Mouse (Mus musculus): Measurements from ENCODE around the gene Atic. TPM values are rescaled to one million over a fixed set of nuclear protein-coding genes. Genes with fewer than 3 reads are reported as not detected.

The Atic gene
- total and polyA plus RNA-seq, 3 experiments = 123 to 223 (median 187) TPM

- TF ChIP-seq ZC3H11A (IDR thresholded peaks at IDR 0.05; ENCODE audit: low read depth, low read length) = no peak
- TF ChIP-seq MAZ (IDR thresholded peaks at IDR 0.05; ENCODE audit: low read depth, low read length) = no peak
- no peak for TF ChIP-seq JUN (IDR thresholded peaks at IDR 0.05; ENCODE audit: insufficient read depth, low read depth, low read length)
- TF ChIP-seq CHD1 (IDR thresholded peaks at IDR 0.05; ENCODE audit: low read depth, low read length) = no peak
- no peak for TF ChIP-seq MEF2A (IDR thresholded peaks at IDR 0.05; ENCODE audit: borderline replicate concordance, low read depth, low read length)
- TF ChIP-seq POLR2A (IDR thresholded peaks at IDR 0.05; ENCODE audit: low read depth, low read length) = no peak
- TF ChIP-seq MAX (IDR thresholded peaks at IDR 0.05; ENCODE audit: low read length) = no peak
- no peak for TF ChIP-seq ETS1 (conservative IDR thresholded peaks at IDR 0.05; ENCODE audit: low read depth, low read length)
- TF ChIP-seq CHD2 (IDR thresholded peaks at IDR 0.05; ENCODE audit: low read length) = no peak
- no peak for TF ChIP-seq ZNF384 (IDR thresholded peaks at IDR 0.05; ENCODE audit: low read depth, low read length)
- no peak for TF ChIP-seq HCFC1 (IDR thresholded peaks at IDR 0.05; ENCODE audit: low read depth, low read length)
- no peak for TF ChIP-seq USF2 (conservative IDR thresholded peaks at IDR 0.05; ENCODE audit: low read depth, low read length)
- Histone ChIP-seq H3K27ac (ENCODE audit: insufficient read depth, low read depth) (no peak overlapping the region), H3K9ac (ENCODE audit: insufficient read depth, low read depth) (no peak overlapping the region), H3K4me3 (replicated peaks in 1 of 3; ENCODE audit: low read depth in 2 of 3, low read length in 2 of 3, poor library complexity in 1 of 3) (no peak overlapping the region), H3K4me2 (ENCODE audit: insufficient read depth, low read depth, poor library complexity, severe bottlenecking) (no peak overlapping the region), H3K9me3 (replicated peaks; ENCODE audit: low read length) (peaks cover 12% of the 10 kb centered on the region), H3K27me3 (replicated peaks) (peaks cover 9% of the 10 kb centered on the region), H3K4me1 (ENCODE audit: control insufficient read depth in 1 of 2, insufficient read depth in 2 of 2) (peaks cover 0 to 10% of the 10 kb centered on the region in 2 experiments; a peak in 2 of 4 replicates), H3K79me2 (replicated peaks; ENCODE audit: control insufficient read depth, extremely low read depth, insufficient read depth, poor library complexity, severe bottlenecking) (no peaks in the 10 kb centered on the region), H3K36me3 (replicated peaks in 1 of 2; ENCODE audit: control insufficient read depth in 1 of 2, insufficient read depth in 1 of 2, low read length in 1 of 2) (no peaks in the 10 kb centered on the region)
- in situ Hi-C loops (cut with MboI; ENCODE audit: low pct_ligation_motif_present, low pct_unique_long_range_greater_than_20kb, low sequenced_read_pairs) = no loop called here
- dilution Hi-C loops (cut with MboI; ENCODE audit: extremely low pct_ligation_motif_present, extremely low pct_unique_long_range_greater_than_20kb, low sequenced_read_pairs) = no loop called here
- DNase-seq (ENCODE audit: extremely low read depth) = no peak
Measured at GRCm38 (mm10) chr1:71590038-71590437, 33.1 kb downstream of the Atic start.

GRCm38 (mm10) chr1:71593184-71593583 is 36.2 kb downstream of the Atic start:
- dilution Hi-C loops (cut with MboI; ENCODE audit: extremely low pct_ligation_motif_present, extremely low pct_unique_long_range_greater_than_20kb, low sequenced_read_pairs) = no loop called here
- no peak overlapping the region for H3K27ac ChIP-seq (ENCODE audit: insufficient read depth, low read depth)
- no peak for DNase-seq (ENCODE audit: extremely low read depth)
- H3K4me2 ChIP-seq (ENCODE audit: insufficient read depth, low read depth, poor library complexity, severe bottlenecking) = no peak overlapping the region
- no peaks in the 10 kb centered on the region for H3K79me2 ChIP-seq (replicated peaks; ENCODE audit: control insufficient read depth, extremely low read depth, insufficient read depth, poor library complexity, severe bottlenecking)
- in situ Hi-C loops (cut with MboI; ENCODE audit: low pct_ligation_motif_present, low pct_unique_long_range_greater_than_20kb, low sequenced_read_pairs) = no loop called here
- H3K4me3 ChIP-seq (replicated peaks in 1 of 3; ENCODE audit: low read depth in 2 of 3, low read length in 2 of 3, poor library complexity in 1 of 3) = no peak overlapping the region
- H3K4me1 ChIP-seq (ENCODE audit: control insufficient read depth in 1 of 2, insufficient read depth in 2 of 2) = peaks cover 0 to 10% of the 10 kb centered on the region in 2 experiments; a peak in 2 of 4 replicates
- H3K9ac ChIP-seq (ENCODE audit: insufficient read depth, low read depth) = no peak overlapping the region
- peaks cover 15% of the 10 kb centered on the region for H3K27me3 ChIP-seq (replicated peaks)
- no peak for TF ChIP-seq ZC3H11A (IDR thresholded peaks at IDR 0.05; ENCODE audit: low read depth, low read length)
- no peak for TF ChIP-seq RAD21 (IDR thresholded peaks at IDR 0.05; ENCODE audit: low read depth, low read length)
- TF ChIP-seq MEF2A (IDR thresholded peaks at IDR 0.05; ENCODE audit: borderline replicate concordance, low read depth, low read length) = no peak
- TF ChIP-seq EP300 (IDR thresholded peaks at IDR 0.05; ENCODE audit: low read length) = no peak
- TF ChIP-seq CTCF (conservative IDR thresholded peaks at IDR 0.05 in 1 of 2, IDR thresholded peaks at IDR 0.05 in 1 of 2; ENCODE audit: low read depth in 2 of 2, low read length in 2 of 2) = no peak
- no peak for TF ChIP-seq ZKSCAN1 (IDR thresholded peaks at IDR 0.05; ENCODE audit: borderline replicate concordance, low read depth, low read length)
- TF ChIP-seq SMC3 (IDR thresholded peaks at IDR 0.05; ENCODE audit: low read depth, low read length) = no peak
- TF ChIP-seq KAT2A (IDR thresholded peaks at IDR 0.05; ENCODE audit: insufficient replicate concordance, low read length) = no peak
- no peak for TF ChIP-seq ZMIZ1 (IDR thresholded peaks at IDR 0.05; ENCODE audit: low read depth, low read length)
- no peak for TF ChIP-seq MAZ (IDR thresholded peaks at IDR 0.05; ENCODE audit: low read depth, low read length)
- TF ChIP-seq MAFK (IDR thresholded peaks at IDR 0.05; ENCODE audit: insufficient replicate concordance, low read length) = no peak
- peaks cover 12% of the 10 kb centered on the region for H3K9me3 ChIP-seq (replicated peaks; ENCODE audit: low read length)
- no peaks in the 10 kb centered on the region for H3K36me3 ChIP-seq (replicated peaks in 1 of 2; ENCODE audit: control insufficient read depth in 1 of 2, insufficient read depth in 1 of 2, low read length in 1 of 2)

All from CH12.LX (cell line).